Mouse (Mus musculus) right cerebral cortex, postnatal 10 days (tissue): ENCODE measurements around the gene Sel1l2.
"Not testable (repeated sequence)": the region's sequence is repeated elsewhere in the genome, so short reads cannot be mapped to it uniquely, and the experiment has no call there.

ENCODE experiments used
- DNase-seq, 2 experiments: peaks; one replicate each; pipeline ENCODE4 v3.0.0; 2021; ENCODE audit warnings: low spot score in 2 of 2

The Sel1l2 gene

DNA sequence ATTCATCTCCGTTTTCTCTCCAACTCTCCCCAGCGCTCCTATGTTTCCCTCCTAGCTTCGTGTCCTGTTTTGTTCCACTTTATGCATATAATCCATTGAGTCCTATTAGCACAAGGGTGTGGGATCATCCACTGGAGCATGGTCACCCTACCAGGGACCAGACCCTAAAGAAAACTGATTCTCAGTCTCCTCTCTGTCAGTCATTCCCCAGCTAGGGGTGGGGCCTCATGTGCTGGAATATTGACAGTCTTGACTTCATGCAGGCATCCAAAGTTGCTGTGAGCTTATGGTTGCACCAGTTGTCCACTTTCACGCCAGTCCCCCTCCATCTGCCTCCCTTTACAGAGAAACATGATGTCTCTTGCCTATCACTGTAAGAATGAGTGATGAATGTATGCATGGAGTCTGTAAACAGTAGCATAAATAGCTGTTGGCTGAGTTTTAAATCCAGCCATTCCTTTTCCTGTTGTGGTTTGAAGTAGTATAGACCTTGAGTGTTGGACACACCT, 174.9 kb downstream of the Sel1l2 start:
- DNase-seq: no peak

- no peak for DNase-seq
Observed at GRCm38 (mm10) chr2:140203756-140204155, 185.8 kb downstream of the Sel1l2 start.

- DNase-seq: no peak
Observed at GRCm38 (mm10) chr2:140202573-140202972, 186.9 kb downstream of the Sel1l2 start.

- DNase-seq: no peak
Observed at GRCm38 (mm10) chr2:140200713-140201112, 188.8 kb downstream of the Sel1l2 start.

DNA sequence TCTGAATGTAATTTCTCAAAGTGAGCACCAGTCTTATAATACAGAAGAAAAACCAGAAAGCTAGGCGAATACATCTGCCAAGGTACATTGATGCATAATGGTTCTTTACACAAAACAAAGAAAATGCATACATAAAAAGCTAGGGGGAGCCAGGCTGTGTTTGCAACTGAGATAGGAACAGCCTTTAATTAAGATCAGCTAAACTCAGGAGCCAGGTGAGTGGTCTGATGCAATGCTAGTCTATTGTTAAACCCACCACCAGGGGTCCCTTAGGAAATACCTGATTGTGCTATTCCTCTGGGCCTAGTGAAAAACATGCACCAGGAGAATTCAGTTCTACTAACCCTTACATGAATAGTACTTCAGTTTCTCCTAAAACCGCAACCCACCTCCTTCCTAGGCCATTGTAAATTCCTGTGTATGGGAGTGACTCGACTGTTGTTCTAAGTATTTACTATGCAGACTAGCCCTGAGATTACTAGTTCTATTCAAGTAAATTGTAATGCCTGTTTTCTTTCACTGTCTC, 203.8 kb downstream of the Sel1l2 start:
- DNase-seq: not testable (repeated sequence)
